Mouse (Mus musculus) lung, postnatal 14 days (tissue): ENCODE measurements around the gene Mtcl1.

Experiments used
- DNase-seq: peaks from one replicate; pipeline ENCODE4 v3.0.0; 2021

Gene Mtcl1

DNA sequence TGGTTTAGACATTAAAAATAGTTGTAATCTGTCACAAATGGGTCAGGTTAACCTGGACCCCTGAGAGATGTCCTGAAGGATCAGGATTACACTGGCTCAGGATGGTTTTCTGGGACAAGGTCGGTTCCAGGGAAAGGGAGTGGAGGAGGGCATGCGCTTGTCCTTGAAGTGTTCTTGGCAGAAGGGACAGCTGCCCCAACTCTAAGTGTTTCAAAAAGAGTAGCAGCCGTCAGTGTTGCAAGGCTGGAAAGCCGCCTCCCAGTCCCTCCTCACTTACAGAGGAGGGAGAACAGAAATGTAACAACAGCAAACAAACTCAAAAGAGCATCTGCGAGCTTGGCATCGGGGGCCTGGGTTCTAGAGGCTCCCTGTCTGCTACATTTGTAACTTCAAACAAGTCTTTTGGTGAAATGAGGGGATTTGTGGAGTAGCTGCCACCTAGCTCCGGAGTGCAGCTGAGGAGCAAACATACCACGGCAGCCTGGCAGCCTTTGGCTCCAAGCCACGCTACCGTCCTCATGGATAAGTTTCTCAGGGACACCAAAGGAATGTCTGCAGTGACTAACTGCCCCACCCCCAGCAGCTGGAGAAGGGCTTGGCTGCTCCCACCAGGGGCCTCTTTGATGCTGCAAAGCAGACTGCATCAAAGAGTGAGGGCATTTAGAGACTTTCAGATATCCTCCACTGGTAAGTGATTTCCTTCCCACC, 44.5 kb downstream of the Mtcl1 start:
- peak; percentile 79 for DNase-seq

DNA sequence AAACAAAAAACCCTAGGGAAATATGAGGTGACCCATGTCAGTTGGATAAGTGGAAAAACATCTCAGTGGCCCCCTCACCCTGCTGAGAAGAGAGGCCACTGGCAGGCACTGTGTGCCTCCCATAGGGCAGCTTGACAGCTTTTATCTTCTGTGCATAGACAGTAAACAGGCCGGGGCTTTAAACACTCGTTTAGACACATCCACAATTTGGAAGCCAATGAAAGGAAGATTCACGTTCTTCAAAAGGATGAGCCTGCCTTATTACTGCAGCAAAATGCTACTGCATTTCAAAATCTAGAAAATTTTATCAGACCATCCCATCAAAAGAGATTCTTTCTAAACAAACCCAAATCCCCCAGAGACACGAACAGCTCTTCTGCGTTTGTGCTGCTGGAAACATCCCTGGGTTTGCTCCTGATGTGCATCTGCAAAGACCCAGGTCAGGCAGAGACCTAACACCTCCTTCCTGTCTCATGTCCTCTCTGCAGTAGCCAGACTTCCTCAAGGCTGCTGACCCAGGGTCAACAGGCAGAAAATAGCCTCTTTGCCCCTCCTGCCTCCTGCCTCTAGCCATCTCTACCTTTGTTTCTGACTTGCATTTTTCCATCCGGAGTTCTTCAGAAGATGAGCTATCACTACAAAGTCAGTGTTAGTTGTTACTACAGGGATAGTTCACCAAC, 46.6 kb downstream of the Mtcl1 start:
- no peak for DNase-seq

GRCm38 (mm10) chr17:66401596-66402265, 47.8 kb downstream of the Mtcl1 start:
- no peak for DNase-seq

DNA sequence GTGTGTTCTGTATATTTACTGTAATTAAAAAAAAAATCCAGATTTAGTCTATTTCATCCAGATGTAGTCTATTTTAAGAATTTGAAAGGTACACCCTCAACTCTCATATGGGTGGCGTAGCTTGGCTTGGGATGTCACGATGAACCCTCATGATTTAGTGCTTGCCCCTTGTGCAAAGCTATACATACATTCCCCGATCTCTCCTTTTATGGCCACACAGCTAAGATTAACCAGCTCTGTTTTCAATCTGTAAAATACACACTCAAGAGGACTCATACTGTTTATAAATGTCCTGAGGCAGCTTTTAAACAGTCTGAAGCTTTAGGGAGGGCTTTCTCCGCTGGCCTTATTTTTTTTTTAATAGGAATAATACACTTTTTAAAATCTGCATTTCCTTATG, 49.8 kb downstream of the Mtcl1 start:
- no peak for DNase-seq

DNA sequence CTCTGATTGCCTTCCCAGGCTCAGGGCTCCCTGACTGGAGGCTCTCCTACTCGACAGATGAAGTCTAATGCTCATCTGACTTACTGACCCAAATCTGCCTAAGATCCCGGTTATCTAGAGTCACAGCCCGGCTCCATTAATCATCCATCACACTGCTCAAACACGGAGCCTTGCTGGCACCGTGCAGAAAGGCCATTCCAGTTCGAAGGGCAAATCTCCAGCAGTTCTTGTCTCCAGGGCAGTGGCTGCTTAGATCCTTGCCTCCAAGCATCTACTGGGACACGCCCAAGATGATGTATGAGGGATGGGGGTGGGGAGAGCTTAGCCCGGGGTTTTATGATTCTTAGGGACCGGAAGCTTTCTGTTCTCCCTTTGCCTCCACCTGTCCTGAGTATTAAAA, 55.0 kb downstream of the Mtcl1 start:
- DNase-seq = no peak

- DNase-seq = no peak
Measured at GRCm38 (mm10) chr17:66388307-66388706, 61.2 kb downstream of the Mtcl1 start.

DNA sequence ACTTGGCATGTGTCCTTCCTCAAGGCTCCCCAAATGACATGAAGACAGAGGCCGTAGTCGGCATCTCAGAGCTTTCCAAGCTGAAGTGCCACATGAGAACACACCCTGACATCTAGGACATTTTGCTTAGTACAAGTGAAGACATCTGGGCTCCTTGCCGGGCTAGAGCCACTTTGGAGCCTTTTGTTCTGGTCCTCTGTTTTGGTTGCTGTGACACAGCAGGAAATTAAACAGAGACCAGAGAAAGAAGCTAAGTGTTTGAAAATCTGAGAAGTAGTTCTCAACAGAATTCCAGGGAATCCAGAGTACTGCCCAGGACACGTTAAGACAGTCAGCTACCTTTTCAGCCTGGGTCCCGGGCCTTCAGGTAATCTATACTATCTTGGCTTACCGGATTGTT, 68.2 kb downstream of the Mtcl1 start:
- DNase-seq = no peak

GRCm38 (mm10) chr17:66379900-66380857, 69.4 kb downstream of the Mtcl1 start:
- no peak for DNase-seq

DNA sequence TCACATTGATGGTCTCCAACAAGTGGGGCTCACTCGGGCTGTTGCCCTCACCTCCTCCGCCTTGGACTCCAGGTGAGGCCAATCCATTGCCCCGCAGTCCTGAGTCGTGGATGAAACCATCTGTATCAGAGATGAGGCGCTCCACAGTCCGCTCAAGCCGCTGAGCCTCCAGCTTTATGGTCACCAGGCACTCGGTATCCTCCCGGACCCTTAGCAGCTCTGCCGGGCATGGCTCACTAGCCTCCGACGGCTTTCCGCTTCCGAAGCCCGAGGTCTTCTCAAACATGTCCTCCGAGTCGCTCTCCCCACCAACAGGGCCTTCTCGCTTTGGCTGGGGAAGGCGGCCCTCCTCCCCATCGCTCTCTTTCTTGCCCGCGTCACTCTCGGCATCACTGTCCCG, 70.2 kb downstream of the Mtcl1 start:
- DNase-seq = no peak

DNA sequence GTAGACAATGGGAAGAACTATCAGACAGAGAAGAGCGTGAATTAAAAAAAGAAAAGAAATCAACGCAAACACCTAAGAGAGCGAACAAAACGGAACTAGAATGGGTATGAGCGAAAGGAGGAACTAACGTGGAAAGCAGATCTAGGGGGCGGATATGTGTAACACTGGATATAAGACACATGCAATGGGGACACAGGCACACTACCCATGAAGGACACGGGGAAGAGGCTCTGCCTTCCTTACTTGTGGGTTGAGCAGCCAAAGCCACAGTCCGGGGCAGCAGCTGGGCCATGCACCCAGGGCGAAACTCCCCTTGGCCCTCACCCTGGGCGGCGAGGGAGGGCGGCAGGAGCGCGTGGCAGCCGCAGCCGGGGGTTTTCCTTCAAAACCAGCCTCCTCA, 71.4 kb downstream of the Mtcl1 start:
- no peak for DNase-seq

DNA sequence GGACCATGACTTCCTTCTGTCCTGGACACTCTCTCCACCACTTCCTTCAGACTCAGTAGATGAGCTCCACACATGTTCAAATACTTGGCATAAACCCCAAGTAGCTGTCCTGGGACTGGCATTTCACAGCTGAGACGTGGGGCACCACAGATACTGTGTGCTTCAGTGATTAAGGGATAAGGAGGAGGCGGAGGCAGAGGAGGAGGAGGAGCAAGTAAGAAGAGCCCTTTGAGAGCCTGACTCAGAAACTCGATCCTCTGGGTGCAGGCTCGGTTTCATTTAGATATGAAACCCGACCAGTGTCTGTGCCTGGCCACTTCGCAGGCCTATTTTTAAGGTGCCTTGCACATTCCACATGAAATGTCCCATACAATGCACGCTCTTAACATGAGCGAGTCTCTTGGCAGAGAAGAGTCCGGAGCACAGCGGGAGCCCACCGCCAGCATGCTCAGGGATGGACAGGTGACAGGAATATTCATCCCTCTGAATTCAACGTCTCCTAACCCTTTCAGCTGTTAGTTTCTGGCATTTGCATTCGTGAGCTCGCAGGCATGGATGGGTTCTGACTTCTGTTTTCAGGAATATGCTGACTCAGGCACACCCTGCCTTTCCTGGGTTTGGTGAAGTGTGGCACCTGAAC, 74.8 kb downstream of the Mtcl1 start:
- no peak for DNase-seq

DNA sequence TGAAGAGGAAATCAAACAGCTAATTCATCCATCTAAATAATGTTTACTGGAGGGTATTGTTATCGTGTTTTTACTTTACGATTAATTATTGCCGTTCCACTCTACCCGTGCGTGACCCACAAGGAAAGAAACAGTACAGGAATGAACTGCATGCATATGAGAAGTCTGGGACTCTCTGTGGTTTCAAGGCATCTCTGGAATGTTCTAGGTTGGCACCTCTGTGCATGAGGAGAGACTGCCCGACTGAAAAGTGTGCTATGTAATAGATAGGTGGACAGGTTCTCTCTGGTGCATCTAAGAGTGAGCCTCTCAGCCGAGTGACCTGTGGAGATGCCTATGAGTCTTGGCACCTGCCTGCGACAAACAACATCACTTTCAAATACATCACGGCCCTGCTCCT, 78.7 kb downstream of the Mtcl1 start:
- no peak for DNase-seq

DNA sequence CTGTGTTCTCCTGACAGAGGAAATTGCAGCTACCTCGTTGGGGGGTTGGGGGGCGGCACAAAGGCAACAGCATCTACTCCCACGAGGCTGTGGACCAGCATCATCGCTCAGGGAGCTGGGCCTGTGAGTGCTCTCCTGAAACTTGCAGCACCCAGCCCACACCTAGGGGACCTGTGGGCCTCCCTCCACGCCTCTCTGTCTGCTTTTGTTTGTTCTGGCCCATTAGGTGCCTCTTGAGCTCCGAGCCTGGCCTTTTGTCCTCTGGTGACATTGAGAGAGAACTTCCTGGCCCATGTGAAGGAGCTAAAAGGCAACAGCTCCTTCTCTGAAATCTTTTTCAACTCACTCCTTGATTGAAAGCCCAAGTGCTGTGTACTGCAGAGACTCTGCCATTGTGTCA, 79.8 kb downstream of the Mtcl1 start:
- DNase-seq = no peak

GRCm38 (mm10) chr17:66368127-66368526, 81.4 kb downstream of the Mtcl1 start:
- no peak for DNase-seq

DNA sequence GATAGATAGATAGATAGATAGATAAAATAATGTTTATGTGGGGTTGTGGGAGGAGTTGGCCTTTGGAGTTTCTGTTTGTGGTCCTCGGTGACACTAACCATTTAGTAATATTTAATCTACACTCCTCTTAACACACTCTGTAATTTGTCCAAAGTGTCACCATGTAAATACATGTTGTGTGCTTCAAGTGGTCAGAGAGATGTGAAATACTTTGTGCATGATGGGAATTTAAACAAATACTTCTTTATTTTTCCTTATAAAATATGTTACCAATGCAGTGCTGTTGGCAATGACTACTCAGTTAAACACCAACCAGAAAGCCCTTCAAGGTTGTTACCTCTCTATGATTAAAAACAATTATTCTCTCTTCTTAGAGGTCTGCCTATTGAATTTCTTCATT, 83.9 kb downstream of the Mtcl1 start:
- DNase-seq = no peak

DNA sequence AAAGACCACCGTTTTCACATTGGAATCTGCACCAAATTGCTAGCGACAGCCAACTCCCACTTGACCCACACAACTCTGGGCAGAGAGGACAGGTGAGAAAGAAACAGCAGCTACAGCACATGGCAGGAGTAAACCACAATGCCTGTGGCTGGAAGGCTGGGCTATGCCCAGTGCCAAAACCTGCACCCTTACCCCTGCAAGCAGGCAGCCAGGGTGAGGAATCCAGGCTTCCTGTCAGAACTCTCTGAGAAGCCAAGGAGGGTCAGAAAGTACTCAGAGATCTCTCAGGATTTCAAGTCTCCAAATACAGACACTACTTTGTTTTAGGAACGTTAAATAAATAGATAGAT, 84.3 kb downstream of the Mtcl1 start:
- DNase-seq = no peak

DNA sequence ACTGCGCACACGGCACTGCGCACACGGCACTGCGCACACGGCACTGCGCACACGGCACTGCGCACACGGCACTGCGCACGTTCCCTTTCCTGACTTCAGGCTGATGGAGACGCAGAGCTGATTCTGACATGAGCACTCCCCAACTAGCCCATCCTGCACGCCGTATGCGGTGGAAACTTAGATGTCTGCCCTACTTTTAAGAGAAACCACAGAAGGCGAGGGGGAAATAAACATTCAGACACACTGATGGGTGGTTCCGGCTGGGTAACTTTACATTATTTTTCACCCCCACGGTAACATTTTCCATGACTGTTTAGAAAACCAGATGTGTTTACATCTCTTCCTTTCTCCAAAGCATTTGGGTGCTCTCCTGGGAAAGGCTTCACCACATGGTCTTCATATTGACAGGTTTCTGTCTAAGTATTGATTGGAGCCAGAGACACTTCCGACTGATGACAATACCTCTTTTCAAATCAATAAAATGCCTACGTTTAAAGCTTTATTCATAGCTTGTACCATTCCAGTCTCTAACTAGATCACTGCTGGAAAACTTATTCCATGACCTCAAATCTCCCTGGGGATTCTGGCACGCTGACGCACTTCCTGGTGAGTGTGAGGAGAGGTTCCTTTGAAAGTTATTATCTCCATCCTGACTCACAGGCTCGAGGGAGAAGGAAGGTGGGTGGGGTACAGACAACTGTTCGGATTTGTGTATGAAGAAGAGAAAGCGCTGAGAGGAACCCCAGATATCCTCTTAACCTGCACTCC, 84.8 kb downstream of the Mtcl1 start:
- DNase-seq = no peak

DNA sequence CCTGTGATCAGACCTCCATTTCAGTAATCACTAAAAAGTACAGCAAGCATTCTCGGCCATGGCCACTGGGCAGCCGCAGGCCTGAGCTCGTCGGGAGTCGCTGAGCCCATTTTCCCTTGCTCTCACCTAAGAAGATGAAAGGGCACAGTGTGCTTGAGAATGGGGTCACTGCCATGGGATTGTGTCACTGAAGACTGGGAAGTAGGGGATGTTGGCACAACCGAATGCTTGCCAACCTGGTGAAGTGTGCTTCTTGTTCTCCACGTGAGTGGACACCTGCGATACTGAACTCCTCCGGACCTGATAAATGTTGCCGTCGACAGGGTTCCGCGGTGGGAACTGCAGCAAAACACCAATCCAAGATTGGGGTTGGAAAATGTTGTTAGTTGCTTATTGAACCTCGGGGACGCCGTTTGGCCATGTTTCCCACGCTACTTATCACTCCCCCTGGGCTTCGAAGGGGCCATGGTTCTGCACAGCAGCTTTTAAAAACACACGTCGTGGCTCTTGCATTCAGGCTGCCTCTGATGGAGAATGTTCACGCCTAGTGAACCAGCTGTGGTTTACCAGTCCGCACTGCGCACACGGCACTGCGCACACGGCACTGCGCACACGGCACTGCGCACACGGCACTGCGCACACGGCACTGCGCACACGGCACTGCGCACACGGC, 85.6 kb downstream of the Mtcl1 start:
- DNase-seq = no peak

DNA sequence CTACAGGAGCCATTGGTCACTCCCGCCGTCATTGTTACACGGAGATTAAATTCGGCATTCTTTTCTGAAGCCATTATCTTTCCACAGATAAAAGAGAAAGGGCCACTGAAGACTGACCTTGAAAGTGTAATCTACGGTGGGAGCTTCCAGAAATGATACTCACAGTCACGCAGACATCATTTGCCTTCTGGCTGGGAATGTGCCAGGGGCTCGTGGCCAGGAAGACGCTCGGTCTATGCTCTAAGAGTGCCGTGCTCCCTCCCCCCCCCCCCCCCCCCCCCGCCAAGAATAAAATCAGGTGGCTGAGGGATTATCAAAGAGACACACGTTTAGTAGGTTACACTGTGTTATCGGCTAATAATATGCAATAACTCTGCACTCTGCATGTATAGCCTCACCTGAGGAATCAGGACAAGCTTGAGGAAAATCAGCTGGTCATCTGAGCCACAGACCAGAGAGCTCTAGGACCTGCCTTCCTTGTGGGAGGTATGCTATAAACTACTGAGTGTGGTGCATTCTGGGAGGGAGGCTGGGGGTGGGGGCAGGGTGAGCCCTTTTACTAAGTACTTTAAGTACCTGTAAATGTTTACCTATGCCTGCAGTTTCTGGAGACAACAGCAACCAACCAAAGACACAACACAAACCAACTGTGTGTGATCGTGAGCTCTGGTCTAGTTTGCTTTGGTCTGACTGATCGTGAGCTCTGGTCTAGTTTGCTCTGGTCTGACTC, 87.1 kb downstream of the Mtcl1 start:
- no peak for DNase-seq
